Mouse (Mus musculus) erythroblast, embryonic 14.5 days (primary cell): ENCODE data around the gene Rars2.

Experiments used
- GATA1 ChIP-seq: IDR thresholded peaks from 2 replicates; pipeline ENCODE4 v1.6.1; 2012; ENCODE audit warnings: low read length, inconsistent platforms, mixed read lengths
- TAL1 ChIP-seq: IDR thresholded peaks from 3 replicates; pipeline ENCODE4 v1.6.1; 2012; ENCODE audit warnings: low read length, inconsistent platforms, mixed read lengths

GRCm38 (mm10) chr4:34707248-34707647 lies 92.5 kb downstream of the Rars2 start:
- TF ChIP-seq GATA1, result no peak
- TF ChIP-seq TAL1, result no peak
